Mouse (Mus musculus): ENCODE data around the gene Olfr401.
"Not testable (repeated sequence)": the region's sequence is repeated elsewhere in the genome, so short reads cannot be mapped to it uniquely, and the experiment has no call there.

The Olfr401 gene

DNA sequence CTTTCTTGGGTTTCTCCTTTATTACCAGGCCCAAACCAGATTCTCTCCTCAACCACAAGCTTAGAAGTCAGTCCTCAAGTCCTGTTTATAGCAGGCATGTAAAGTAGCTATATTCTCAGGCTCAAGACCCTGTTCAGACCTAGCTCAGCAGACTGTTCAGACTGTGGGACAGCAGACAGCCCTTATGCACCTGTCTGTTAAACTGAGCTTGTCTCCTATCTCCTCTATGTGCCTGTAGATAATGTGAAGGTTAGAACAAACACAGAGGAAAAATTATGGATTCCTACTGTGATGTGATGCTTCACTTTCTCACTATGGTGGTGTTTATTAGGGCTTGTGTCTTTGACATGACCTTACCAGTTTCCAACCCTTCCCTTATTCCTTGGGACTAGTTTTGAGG, at the start of gene Olfr401:
Olfr401 (plus strand) TSS at position 301 of the 400 bp plus-strand sequence.
- DNase-seq (ENCODE audit: low spot score), result no peak

DNA sequence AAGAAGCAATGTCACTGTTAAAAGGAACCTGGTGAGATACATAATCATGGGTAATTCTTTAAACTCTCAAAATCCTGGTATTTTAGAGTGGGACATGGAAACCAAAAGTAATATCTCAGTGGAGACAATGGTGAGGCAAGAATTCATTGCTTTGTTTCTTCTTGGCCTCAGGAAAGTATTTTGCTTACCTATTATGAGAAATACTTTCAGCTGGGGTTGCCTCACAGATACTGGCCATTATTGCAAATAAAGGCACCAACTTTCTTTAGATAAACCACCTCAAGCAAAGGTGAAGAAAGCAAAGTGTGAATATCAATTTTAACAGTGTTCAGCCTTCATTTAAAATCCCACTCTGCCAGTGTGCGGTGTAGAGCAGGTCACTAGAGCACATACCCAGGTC, 43.9 kb upstream of the Olfr401 start, which contains the start of gene Zfp616:
Zfp616 (plus strand) TSS at position 301 of the 400 bp plus-strand sequence.
- DNase-seq (ENCODE audit: low spot score), result no peak

DNA sequence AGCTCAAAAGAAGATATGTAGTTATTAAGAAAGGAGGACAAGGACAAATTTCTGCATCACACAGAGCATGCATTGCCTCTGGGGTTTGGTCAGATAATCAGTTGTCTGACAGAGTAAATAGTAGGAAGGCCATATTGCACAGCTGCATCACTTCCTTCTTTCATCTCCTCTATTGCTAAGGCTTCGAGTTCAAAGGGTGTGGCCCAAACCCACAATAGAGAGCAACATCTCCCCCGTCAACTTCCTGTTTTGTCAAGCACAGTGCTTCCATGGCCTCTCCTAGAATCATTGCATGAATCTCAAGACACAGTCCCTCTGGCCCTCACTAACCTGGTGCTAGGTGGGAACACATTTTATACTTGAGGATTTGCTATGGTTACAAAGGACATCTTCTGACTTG, 12.8 kb upstream of the Olfr401 start:
- DNase-seq (ENCODE audit: low spot score), result no peak

DNA sequence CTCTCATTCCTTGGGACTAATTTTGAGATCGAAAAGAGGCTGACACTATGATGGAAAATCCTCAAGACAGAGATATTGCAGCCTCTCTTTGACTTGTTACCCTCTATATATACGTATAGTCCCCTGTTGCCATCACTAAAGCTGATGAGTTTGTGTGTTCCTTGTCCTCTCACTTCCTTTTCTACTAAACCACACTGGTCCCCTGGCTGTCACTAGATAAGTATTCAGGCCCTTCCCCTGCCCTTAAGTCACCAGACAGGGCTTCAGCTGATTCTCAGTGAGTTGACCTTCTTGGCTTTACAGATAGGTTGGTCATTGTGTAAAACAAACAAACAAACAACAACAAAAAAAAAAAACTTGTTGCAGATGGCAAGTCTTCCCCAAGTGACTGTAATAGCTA, 12.0 kb upstream of the Olfr401 start:
- DNase-seq (ENCODE audit: low spot score), result no peak

DNA sequence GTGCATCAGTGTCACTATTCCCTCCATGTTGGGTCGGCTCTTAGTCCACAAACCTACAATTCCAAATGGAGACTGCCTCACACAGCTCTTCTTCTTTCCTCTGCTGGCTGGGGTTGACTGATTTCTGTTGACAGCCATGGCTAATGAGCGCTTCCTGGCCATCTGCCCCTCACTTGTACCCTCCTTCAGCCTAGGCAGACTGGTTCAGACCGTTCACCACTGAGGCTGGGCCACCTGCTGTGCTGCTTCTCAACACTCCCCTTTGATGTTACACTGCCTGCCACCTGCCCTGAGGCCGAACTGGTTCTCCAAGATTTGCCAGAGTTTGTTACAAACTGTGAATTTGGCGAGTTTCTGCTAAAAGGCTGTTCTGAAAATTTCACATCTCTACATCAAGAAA, 8.4 kb upstream of the Olfr401 start:
- DNase-seq (ENCODE audit: low spot score), result no peak

DNA sequence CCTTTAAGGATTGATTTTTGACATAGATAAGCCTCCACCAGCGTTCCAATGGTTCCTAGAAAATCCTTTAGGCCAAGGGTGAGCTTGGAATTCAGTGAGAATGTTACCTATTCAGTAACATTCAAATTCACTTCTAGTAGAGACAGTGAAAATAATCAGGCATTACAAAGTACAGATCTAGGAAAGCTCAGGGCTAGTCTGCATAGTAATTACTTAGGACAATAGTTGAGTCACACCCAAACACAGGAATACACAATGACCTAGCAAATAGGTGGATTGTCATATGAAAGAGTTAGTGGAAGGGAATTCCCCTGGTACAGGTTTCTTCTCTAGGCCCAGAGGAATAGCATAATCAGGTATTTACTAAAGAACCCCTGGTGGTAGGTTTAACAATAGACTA, 26.5 kb downstream of the Olfr401 start:
- DNase-seq (ENCODE audit: low spot score), result not testable (repeated sequence)

DNA sequence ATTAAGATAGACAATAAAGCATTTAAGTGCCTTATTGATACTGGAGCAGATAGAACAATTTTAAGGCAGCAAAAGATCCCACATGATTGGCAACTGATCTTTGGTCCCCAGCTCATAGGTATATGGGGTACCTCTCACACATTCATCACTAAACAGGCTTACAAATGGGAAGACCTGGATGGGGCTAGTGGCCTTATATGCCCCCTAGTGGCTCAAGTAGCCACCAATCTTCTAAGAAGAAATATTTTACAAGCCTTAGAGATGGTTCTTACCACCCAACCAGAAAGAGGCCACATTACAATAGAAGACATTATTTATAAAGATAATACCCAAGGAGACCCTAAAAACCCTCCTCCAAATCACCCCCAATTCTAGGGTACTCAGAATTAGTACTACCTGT, 32.4 kb downstream of the Olfr401 start:
- no peak for DNase-seq (ENCODE audit: low spot score)

DNA sequence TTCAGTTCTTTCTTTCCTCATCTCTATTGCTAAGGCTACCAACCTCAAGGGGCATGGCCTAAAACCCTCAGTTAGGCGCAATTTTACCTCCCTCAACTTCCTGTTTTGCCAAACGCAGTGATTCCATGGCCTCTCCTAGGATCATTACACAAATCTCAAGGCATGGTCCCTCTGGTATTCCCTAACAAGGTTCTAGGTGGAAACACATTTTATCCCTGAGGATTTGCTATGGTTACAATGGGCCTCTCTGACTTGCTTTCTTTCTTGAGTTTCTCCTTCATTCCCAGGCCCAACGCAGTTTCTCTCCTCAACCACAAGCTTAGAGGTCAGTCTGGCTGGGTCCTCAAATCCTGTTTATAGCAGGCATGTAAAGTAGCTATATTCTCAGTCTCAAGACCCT, 39.7 kb downstream of the Olfr401 start, which contains the start of gene Olfr402:
Olfr402 (plus strand) TSS at position 301 of the 400 bp plus-strand sequence.
- DNase-seq (ENCODE audit: low spot score), result no peak

DNA sequence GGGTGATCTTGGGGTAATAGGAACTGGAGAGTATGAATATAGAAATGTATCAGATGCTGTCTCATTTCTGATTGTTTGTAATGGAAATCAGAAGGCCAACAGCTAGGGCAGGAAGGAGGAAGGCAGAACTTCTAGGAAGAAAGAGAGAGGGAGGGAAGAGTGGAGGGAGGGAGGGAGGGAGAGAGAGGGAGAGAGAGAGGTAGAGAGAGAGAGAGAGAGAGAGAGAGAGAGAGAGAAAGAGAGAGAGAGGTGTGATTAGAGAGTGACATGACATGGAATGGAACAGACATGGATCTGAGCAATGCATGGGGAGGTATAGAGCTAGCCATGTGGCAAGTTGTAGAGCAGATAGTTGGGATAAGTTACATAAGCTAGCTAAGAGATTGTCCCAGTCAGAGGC, 55.3 kb downstream of the Olfr401 start:
- DNase-seq (ENCODE audit: low spot score), result no peak
